Mouse (Mus musculus): ENCODE measurements around the gene Ormdl1. TPM values are rescaled to one million over a fixed set of nuclear protein-coding genes. Genes with fewer than 3 reads are reported as not detected.
"Not testable (repeated sequence)": the region's sequence is repeated elsewhere in the genome, so short reads cannot be mapped to it uniquely, and the experiment has no call there.

Gene Ormdl1
- 10 to 100 TPM; 10.8 to 10.9 TPM for total RNA-seq (2021)

DNA sequence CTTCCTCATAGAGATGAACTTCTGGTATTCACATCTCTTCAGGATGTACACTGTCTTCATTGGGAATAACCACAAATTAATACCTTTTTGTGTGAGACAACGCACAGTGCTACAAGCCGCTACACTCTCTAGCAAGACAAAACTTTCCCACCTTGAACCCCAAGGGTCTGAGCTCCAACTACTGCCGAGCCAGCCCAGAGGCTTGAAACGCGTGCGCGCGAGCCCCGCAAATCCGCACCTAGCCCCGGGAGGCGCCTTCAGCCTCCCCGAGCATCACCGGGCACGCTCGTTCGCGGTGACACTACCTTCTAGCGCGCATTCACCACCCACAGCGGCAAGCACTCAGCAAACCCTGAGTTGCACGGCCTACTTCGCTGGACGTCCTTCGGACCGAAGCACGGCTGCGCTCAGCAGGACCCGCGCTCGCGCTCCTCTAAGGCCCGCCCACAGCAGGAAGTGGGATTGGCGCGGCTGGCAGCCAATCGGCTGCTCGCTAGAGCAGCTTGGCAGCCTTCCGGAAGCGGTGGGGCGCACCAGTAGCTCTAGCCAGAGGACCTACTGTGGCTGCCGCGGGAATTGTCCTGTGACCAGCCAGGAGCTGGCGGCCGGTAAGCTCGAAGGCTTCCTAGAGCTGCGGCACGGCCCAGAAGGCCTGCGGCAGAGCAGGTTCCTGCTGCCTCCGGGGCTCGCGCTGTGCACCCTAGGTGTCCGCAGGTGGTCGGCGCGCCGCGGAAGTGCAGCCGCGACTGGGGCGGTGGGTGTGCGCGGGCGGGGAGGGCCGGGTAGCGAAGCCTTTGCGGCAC, at the start of gene Ormdl1, which contains the start of the genes Pms1 and Gm28778:
Gene Ormdl1 (plus strand): TSS at position 515 of the 803 bp plus-strand sequence.
Gene Pms1 (minus strand): TSS at position 438 of the 803 bp plus-strand sequence.
Gene Gm28778 (plus strand): TSS at position 531 of the 803 bp plus-strand sequence.
- DNase-seq: peak; percentile 98
- intact Hi-C loops (cut with DNase I): loop anchor here (1.0 to 5.0 kb wide), 2 partner anchors 17 to 56 kb away; partner anchors contain the start of genes Asdurf, Asnsd1, Gm28551 and Osgepl1

DNA sequence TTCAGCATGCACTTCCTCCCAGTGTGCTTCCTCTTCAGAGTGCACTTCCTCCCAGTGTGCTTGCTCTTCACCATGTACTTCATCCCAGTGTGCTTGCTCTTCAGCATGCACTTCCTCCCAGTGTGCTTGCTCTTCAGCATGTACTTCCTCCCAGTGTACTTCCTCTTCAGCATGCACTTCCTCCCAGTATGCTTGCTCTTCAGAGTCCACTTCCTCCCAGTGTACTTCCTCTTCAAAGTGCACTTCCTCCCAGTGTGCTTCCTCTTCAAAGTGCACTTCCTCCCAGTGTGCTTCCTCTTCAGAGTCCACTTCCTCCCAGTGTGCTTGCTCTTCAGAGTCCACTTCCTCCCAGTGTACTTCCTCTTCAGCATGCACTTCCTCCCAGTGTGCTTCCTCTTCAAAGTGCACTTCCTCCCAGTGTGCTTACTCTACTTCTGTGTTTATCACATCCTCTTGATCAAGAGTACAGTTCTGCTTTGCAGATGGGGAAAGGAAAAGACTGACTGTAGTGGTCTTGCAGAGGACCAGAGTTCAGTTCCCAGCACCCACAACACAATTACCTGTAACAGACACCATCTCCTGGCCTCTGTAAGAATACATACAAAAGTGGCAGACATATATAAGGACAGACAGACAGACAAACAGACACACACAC, 31.8 kb upstream of the Ormdl1 start:
- intact Hi-C loops (cut with DNase I); DNase-seq: not testable (repeated sequence)

DNA sequence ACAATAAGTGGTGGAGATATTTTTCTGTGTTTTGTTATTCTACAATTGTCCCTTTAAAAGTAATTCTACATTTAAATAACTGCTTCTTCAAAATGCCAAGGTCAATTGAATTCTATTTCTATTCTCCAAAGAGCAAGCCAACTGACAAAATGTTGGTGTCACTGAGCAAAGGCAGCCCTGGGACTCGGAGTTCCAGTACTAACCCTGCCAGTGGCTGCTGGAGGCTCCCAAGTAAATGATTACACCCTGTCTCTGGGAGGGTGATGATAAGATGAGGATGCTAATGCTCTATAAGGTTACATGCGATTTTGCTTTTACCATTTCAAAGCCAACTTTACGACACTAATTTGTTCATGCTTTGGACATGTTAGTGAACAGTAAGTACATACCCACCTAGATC, 27.0 kb upstream of the Ormdl1 start:
- peak in 1 of 2 experiments; percentile 8 for DNase-seq
- intact Hi-C loops (cut with DNase I): loop anchor here (10.0 kb wide), 1 partner anchor 625 kb away; no protein-coding TSS in a partner anchor

DNA sequence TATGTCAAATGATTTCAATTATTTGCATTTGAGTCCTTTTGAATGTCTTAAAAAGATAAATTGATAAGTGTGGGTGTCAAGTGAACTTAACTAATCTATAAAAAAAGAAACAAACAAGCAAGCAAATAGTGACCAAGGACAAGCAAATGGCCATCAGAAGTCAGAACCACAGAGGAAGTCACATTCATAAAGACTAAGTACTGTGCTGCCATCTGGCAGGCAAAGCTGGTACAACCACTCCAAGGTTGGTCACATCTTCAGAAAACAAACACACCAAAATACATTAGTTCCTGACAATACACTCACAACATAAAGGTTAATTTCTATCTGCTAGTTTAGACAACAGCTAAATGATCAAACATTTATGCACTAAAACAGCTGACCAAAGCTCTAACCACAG, 24.2 kb upstream of the Ormdl1 start:
- DNase-seq: peak; percentile 9 to 30
- intact Hi-C loops (cut with DNase I): loop anchor here (1.0 to 10.0 kb wide), 2 partner anchors 219 to 628 kb away; no protein-coding TSS in a partner anchor

DNA sequence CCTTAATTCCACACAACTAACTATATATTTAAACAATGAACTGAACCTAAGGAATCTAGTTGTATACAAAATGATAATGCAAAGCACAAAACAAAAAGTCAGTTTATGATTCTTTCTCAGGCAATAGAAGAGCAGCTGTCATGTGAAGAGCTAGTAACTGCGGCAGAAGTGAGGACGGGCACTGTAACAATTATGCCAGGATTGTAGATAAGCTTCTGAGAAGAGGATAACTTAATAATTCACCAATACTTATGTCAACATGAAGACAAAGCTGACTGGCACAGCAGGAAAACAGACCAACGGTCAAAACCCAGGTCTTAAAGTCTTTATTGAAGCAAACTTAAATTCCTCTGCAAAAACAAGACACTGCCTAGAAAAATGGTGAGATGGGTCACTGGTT, 5.7 kb upstream of the Ormdl1 start:
- no peak for DNase-seq
- intact Hi-C loops (cut with DNase I): no loop called here

DNA sequence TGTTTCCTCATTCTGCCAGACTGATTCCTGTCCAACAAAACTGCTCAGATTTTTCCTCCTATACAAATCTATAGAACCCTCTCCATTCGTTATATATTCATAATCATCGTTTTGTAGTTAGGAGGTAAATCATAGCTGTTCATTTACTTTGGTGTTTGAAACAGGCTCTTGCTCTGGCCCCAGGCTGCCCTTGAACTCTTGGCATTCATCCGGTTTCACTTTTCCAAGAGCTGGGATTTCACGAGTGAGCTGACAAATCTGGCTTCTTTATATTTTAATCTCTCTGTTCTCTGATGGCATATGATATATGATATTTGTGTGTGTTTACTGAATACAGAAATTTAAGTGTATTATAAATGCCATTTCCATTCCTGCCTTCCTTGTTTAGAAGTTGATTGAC, 3.6 kb downstream of the Ormdl1 start:
- intact Hi-C loops (cut with DNase I): no loop called here

DNA sequence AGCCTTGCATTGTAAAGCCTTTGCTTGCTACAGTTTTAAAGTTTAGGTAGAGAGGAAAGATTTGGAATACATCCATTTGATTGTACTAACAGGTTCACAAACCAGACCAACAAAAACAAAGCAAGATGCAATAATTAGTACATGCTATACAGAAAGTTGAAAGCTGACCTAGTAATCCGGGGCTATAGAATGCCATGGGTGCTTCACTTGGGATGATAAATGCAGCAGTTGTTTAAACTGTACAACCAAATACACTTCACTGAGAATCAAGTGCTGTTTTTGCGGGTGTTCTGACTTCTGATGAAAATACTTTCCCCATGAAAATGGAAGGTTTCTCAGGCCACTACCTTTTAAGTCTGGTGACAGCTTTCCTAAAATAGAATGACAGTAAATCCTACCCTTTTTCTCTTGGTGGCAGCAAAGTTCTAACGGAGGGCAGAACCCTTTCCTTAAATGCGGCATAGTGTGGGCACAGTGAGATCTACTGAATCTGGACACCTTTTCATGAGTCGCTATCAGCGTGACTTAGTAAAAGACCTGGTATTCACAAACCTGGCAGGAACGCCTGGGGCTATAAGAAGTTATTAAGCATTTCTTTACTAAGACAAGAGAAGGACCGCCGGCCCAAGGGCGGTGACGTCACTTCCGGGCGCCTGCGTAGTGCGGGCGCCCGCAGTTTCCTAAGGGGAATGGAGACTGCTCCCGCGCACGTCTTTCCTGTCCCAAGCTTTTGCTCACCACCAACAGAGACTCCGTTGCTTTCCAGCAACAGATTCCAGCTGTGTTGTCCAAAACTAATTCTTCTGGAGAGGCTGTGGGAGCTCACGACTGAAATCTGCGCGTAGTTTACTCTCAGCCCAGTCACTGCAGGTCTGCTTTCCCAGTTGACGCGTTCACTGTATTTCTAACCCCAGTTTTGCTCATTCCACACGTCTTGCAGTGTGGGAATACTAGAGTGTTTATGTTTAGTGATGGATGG, 16.4 kb downstream of the Ormdl1 start, which contains the start of gene Osgepl1:
Gene Osgepl1 (plus strand): TSS at position 636 of the 979 bp plus-strand sequence.
- DNase-seq: peak; percentile 85 to 87
- intact Hi-C loops (cut with DNase I): loop anchor here (1.0 to 10.0 kb wide), 3 partner anchors 16 to 472 kb away; partner anchors contain the start of genes Asdurf, Asnsd1, Gm28551 and Gm28778

More for the DNA sequence above, 3.6 kb downstream of the Ormdl1 start:
- no peak for DNase-seq

DNA sequence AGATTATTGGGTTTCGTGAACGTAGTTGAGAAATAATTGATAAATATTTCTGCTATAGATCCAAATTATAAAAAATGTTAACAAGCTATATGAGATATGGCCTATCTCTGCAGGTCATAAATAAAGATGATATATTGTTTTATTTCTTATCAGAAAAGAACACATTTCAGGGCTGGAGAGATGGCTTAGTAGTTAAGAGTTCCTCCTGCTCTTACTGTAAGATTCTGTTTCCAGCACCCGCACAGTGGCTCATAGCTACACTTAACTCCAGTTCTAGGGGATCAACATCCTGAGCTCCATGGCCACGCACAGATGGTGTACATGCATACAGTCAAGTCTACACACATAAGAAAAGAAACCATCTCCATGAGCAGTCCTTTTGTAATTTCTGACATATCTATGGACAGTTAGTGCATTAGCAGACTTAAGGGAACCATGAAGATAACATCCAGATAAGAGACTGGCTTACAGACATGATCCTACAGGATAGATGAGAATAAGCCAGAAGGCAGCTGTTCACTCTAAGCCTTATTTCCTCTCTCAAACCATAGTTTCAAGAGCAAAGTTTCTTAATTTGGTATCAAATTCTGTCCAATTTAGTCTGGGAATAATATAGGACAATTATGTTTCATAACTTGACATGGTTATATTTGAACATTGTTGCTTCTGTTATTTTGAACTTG, 24.9 kb downstream of the Ormdl1 start:
- intact Hi-C loops (cut with DNase I): no loop called here
- DNase-seq: no peak

DNA sequence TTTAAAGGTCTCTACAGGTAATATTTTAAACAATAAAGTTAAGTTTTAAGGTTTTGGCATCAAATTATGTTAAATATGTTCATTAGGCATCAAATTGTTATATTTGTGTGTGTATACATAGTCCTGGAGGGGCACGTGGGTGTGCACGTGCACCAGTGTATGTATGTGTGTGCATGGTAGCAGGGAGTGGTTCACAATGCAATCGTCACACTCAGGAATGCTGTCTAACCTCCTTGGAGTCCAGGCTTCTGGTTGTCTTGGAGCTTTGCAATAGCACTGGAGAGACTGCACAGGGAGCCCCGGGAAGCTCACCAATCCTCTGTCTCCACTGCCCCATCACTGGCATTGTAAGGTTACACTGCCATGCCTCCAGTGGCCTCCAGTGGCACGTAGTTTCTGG, 26.4 kb downstream of the Ormdl1 start:
- intact Hi-C loops (cut with DNase I): no loop called here
- no peak for DNase-seq

DNA sequence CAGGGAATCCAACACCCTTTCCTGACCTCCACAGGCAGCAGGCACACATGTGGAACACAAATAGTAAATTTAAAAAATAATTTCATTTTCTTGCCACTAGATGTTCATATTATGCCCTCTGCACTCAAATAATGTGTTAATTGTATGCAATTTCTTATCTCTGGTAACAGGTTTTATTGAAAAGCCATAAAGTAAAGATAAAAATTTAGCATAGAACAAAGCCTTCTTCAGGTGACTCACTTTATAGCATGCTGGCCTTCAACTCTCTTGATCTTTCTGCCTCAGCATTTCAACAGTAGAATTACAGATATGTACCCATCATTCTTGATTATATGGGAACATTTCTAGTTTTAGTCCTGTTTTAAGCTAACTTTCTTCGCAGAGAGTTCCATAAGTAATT, 27.4 kb downstream of the Ormdl1 start:
- intact Hi-C loops (cut with DNase I): no loop called here

DNA sequence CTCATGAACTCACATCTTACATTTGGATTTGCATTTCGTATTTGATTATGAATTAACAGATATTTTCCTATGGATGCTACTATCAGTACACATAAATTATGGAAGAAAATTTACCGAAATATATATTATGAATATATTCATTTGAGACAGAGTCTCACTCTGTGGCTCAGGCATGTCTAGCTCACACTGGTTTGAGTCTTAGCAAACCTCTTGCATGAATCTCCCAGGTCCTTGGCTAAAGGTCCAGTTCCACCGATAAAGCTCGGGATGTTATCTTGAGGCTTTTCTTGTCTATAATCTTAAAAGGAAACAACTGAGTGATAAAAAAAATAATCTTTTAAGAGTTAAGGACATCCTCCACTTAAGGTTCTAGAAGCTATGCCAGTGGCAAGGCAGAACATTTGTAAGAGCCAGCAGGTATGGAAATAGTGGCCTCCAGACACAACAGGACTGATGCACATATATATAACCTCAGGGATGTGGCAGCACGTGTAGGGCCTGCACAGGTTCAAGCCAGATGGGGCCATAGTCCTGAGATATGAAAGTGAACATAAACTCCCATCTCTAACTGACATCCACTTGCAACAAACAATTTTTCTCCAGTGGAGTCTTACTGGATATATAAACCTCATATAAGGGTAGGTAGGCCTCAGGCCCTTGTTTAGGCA, 28.1 kb downstream of the Ormdl1 start:
- intact Hi-C loops (cut with DNase I): no loop called here
- DNase-seq: no peak

More for the DNA sequence above, 27.4 kb downstream of the Ormdl1 start:
- no peak for DNase-seq

DNA sequence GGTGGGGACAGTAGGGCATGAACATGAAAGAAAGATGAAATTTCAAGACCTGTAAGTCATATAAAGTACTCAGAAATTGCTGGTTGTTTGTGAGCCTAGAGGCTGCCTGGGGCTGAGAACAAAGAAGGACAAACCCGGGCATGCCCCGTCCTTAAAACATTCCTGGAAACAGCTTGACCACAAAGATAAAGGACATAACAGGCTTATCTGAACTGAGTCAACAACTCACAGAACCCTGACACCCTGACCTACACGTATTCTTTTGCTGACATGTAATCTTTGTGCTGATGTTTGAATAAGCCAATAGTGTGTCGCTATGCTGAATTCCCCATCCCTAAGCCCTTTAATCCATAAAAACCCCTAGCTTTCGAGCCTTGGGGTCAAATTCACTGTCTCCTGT, 36.6 kb downstream of the Ormdl1 start:
- intact Hi-C loops (cut with DNase I); DNase-seq: not testable (repeated sequence)

DNA sequence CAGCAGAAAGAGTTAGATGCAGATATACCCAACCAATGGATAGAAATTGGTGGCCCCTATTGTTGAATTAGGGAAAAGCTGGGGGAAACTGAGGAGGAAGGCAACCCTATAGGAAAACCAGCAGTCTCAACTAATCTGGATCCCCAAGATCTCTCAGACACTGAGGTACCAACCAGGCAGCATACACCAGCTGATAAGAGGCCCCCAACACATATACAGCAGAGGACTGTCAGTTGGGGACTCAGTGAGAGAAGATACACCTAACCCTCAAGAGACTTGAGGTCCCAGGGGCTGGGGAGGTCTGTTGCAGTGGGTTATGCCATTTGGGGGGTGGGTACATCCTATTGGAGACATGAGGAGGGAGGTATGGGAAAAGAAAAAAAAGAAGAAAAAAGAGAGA, 38.6 kb downstream of the Ormdl1 start:
- DNase-seq: no peak
- intact Hi-C loops (cut with DNase I): no loop called here

DNA sequence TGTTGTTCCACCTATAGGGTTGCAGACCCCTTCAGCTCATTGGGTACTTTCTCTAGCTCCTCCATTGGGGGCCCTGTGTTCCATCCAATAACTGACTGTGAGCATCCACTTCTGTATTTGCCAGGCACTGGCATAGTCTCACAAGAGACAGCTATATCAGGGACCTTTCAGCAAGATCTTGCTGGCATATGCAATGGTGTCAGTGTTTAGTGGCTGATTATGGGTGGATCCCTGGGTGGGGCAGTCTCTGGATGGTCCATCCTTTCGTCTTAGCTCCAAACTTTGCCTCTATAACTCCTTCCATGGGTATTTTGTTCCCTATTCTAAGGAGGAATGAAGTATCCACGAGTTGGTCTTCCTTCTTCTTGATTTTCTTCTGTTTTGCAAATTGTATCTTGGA, 40.5 kb downstream of the Ormdl1 start:
- DNase-seq; intact Hi-C loops (cut with DNase I): not testable (repeated sequence)

DNA sequence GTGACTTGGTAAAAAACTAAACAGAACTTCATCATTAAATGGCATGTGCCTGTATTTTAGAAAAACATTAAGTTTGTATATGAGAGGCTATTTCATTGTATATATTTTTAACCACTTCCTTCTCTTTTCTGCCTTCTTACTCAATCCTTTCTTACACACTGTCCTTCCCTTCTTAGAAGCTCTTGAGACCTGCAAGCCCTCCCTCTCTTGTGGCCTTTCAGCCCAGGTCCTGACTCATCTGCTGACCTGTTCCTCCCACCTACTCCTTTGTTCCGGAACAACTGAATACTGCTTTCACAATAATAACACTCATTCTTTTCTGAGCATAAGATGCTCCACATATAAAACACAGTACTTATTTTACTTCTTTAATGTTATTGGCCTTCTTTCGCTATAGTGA, 44.2 kb downstream of the Ormdl1 start:
- intact Hi-C loops (cut with DNase I): no loop called here
- DNase-seq: no peak

DNA sequence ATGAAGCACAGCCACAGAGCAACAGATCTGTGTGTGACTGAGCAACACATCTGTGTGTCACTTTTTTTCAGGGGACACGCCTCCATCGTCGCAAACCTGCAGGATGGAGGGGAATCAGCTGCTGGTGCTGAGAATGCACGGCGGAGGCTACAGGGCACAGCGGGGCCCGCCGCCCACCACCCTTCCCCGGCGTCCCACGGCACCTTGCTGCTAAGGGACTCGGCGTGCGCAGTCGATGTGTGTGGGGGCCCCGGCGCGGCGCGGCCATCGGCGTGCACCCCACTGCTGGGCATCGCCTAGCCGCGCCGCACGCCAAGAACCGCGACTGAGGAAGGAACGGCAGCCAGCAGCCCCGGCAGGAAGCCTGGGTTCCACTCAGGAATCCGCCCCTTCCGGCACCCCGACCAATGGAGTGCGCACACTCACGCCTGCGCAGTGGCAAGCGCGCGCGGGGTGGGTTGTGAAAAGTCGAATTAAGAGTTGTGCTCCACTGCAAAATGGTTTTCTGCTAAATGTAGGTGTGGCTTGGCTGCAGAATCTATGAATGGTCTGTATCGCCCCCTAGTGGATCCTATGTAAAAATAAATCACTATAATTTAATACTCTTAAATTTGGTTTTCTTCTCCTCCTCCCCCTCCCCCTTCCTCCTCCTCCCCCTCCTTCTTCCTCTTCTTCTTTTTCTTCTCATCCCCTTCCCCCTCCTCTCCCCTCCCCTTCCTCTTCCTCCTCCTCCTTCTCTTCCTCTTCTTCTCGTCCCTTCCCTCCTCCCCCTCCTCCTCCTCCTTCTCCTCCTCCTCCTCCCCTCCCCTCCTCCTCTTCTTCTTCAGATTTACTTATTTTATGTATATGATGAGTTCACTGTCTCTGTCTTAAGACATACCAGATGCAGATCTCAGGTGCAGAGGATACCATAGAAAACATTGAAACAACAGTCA, 55.7 kb downstream of the Ormdl1 start, which contains the start of the genes Asdurf, Gm28551 and Asnsd1:
Gene Asdurf (minus strand): TSS at position 293 of the 935 bp plus-strand sequence.
Gene Gm28551 (minus strand): TSS at position 341 of the 935 bp plus-strand sequence.
Gene Asnsd1 (minus strand): TSS at position 426 of the 935 bp plus-strand sequence.
- intact Hi-C loops (cut with DNase I): loop anchor here (1.0 to 10.0 kb wide), 4 partner anchors 39 to 508 kb away; partner anchors contain the start of genes Gm28778, Hibch, Ormdl1 and Osgepl1
- DNase-seq: peak; percentile 98

DNA sequence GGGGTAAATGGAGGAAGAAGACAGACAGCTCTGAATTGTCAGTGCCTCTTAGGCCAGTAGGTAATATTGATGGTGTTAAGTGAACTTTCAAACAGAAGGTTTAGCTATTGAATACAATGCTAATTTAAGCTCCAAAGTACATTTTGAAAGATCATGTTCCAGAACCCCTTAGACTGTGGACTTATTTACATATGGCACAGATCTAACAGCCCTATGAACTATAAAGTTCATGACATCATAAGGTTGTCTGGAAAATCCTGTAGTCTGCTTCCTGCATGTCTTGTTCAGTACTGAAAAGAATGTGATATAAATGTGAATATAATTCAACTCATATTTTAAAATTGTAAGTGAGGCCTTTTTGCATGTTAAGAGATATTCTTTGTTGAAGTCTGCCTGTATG, 62.1 kb downstream of the Ormdl1 start:
- no peak for DNase-seq
- intact Hi-C loops (cut with DNase I): loop anchor here (10.0 kb wide), 1 partner anchor 514 kb away; the partner anchor contains the start of gene Hibch
